Mouse (Mus musculus): ENCODE measurements around the gene Rpl23.
"Not testable (repeated sequence)": the region's sequence is repeated elsewhere in the genome, so short reads cannot be mapped to it uniquely, and the experiment has no call there.

Rpl23 gene

GRCm38 (mm10) chr11:97799146-97799993 is 17.1 kb upstream of the Rpl23 start:
- DNase-seq: peak; percentile 93

- peak; percentile 96 for DNase-seq
Observed at GRCm38 (mm10) chr11:97798782-97799145, 16.5 kb upstream of the Rpl23 start, which contains the start of gene Lasp1. TSS of gene Lasp1 (plus strand) at chr11:97799000.

- DNase-seq: no peak
Observed at GRCm38 (mm10) chr11:97798083-97798435, 15.8 kb upstream of the Rpl23 start.

DNA sequence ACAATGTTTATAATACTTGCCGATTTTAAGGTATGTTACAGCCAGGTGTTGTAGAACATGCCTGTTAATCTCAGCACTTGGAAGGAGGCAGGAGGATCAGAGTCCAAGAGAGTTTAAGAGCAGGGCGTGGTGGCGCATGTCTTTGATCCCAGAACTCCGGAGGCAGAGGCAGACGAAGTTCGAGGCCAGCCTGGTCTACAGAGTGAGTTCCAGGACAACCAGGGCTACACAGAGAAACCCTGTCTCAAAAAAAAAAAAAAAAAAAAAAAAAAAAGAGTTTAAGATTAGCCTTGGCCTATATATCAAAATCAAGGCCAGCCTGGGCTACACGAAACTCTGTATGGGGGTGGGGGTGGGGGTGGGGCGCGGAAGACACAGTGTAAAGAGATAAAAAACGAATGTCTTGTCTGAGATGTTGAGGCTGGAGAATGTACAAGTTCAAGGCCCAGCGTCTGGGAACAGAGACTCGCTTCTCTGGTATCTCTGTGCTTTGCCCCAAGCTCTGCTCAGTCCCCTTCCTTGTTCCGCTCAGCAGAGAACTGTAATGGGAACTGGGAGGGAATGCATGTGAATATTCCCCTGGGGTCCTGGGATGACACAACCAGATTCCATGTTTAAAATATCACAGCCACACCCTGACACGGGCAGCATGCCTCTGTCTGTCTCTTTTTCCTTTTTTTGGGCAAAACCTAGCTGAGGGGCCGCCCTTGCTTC is 15.3 kb upstream of the Rpl23 start:
- DNase-seq: peak; percentile 53

DNA sequence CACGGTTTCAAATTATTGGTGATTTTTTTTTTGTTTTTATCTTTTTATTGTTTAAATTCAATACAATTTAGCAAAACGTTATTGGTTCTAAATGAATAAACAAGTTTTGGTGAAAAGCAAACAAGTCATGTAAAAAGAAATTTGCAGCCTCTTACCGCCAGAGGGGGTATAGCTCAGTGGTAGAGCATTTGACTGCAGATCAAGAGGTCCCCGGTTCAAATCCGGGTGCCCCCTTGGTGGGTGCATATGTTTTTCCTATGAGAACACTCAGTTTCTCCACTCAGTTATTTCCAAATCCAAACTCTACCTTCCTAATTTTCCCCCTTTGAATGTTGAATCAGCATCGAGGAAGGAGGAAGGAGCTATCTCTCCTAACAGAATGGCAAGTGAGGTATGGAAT is 14.7 kb upstream of the Rpl23 start:
- peak; percentile 91 for DNase-seq

DNA sequence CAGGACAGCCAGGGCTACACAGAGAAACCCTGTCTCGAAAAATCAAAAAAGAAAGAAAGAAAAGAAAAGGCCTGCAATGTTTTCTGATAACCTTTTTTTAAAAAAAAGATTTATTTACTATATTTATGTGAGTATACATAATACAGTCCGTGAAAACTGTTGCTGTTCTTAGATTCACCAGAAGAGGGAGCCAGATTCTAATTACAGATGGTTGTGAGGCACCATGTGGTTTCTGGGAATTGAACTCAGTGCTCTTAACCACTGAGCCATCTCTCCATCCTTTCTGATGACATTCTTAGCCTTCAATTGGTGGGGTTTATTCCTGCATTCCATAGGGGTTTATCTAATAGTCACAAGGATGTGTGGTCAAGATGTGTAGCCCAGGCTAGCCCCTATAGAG is 10.9 kb upstream of the Rpl23 start:
- peak; percentile 89 for DNase-seq

DNA sequence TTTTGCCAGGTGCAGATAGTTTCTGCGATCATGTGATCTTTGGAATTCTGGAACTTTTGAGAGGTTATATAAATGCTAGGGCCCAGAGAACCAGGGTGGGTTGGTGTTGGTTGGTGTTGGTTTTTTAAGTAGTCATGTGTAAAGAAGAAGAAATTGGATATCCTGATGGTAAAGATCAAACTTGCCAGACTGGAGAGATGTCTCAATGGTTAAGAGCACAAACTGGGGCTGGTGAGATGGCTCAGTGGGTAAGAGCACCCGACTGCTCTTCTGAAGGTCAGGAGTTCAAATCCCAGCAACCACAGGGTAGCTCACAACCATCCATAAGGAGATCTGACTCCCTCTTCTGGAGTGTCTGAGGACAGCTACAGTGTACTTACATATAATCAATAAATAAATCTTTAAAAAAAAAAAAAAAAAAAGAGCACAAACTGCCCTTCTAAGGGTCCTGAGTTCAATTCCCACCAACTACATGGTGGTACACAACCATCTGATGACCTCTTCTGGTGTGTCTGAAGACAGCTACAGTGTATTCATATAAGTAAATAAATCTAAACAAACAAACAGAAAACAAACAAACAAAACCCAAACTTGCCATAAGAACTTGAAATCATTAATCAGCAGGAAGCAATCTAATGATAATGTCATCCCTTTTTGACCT is 8.7 kb upstream of the Rpl23 start:
- DNase-seq: not testable (repeated sequence)

DNA sequence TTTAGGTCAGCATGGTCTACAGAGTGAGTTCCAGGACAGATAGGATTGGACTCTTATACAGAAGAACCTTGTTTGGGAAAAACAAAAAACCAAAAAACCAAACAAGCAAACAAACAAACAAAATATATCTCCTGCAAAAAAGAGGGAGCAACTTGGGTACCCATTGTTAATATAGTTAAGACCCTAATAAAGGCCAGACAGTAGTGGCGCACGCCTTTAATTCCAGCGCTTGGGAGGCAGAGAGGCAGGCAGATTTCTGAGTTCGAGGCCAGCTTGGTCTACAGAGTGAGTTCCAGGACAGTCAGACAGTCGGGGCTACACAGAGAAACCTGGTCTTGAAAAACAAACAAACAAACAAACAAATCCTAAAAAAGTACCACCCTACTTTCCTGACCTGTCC is 7.5 kb upstream of the Rpl23 start:
- no peak for DNase-seq

GRCm38 (mm10) chr11:97787961-97788360 is 5.7 kb upstream of the Rpl23 start:
- no peak for DNase-seq

DNA sequence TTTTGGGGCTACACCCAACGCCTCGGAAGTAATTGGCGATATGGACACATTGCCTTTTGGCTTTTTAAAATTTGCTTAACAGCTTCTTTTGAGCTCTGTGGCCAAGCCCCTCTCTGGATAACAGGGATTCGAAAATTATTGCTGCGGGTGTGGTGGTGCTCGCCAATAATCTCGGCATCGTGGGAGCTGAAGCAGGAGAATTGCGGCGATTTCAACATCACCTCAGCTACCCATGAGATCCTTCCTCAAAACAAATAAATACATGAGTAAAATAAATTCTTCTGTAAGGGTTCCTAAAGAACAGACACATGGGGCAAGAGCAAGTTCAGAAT is 293 bp upstream of the Rpl23 start:
- no peak for DNase-seq

- no peak for DNase-seq
Observed at GRCm38 (mm10) chr11:97781478-97781831, 782 bp downstream of the Rpl23 start.

DNA sequence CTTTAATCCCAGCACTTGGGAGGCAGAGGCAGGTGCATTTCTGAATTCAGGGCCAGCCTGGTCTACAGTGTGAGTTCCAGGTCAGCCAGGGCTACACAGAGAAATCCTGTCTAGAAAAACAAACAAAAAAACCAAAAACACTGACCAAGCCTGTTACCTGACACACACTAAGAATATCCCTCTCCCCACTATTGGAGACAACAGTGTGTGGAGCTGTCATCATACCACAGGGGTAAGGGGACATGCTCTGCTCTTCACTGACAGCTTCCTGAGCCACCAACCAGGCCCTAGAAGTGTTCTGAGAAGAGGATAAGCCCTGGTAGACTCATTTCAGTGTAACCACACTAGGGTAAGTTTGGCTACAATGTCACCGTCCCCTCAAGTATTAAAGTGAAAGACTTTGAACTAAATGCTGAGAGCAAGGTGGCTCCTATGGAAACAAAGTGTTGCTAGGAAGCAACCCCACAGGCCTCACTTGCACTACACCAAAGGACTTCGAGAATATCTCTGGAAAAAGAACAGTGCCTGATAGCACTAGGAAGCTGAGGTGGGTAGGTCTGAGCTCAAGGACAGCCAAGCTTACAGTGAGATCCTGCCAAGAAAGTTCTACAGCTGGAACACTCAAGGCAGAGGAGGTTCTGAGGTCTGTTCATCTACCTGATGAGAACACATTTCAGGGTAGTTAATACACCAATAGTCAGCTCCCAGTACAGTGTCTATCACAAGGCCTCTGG is 2.1 kb downstream of the Rpl23 start:
- DNase-seq: no peak

GRCm38 (mm10) chr11:97778918-97779317 is 3.3 kb downstream of the Rpl23 start:
- DNase-seq: no peak

GRCm38 (mm10) chr11:97777129-97777529 is 5.1 kb downstream of the Rpl23 start:
- no peak for DNase-seq

DNA sequence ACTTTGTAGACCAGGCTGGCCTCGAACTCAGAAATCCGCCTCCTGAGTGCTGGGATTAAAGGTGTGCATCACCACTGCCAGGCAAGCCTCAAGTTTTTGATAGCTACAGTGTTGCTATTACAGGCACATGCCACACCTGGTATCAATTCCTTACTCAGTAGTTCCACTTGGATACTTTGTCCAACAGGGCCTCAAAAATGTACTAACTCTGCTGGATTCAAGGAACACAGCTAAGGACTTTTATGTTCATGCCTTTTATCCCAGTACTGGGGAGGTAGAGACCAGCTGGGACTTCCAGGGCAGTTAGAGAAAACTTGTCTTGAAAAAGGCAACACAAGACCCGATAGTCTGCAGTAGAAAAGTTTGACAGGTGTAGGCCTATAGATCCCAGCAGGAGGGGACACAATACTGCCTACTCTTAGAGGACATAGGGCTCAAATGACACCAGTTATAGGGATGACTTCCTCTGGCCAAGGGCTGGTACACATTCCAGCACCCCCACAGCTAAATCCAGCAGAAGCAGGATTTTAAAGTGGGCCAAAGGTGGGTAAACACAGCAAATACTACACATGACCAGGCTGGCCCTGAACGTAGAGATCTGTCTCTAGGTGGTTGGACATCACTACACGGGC is 5.6 kb downstream of the Rpl23 start:
- no peak for DNase-seq

- no peak for DNase-seq
Observed at GRCm38 (mm10) chr11:97775808-97776496, 6.3 kb downstream of the Rpl23 start, which contains the start of gene 1700001P01Rik. TSS of gene 1700001P01Rik (minus strand) at chr11:97775918.

DNA sequence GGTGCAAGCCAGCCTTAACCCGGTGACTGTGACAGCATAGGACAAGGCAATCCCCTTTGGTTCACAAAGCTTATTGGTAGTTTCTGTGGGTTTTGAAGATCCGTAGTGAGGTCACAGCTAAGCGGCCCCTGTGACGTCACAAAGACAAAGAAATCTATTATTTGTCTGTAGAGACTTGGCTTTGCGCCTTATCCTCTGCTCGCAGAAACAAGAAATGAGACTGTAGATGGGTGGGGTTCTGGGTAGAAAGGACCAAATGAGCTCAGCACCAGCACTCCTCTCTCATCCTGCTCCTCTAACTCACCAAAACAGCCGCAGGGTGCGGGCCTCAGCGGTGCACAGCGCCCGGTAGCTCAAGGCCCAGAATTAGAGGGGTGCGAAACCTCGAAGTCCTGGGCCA is 7.1 kb downstream of the Rpl23 start:
- no peak for DNase-seq

DNA sequence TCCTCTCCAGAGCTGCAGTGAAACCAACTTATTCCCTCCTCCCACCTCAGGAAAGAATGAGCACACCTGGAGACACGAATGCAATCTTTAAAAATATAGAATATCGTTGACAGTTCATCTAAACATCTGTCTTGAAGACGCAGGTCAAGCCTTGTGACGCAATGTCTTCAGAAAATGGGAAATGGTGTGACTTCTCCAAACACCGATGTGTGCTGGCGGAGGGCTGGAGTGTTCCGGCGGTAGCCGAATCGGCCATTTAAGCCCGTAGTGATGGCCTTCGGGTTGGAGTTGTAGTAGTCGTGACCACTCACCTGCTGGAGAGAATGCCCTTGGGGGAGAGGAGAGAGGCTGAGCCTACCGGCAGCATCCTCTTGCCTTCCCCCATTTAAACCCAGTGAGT is 10.8 kb downstream of the Rpl23 start:
- no peak for DNase-seq

DNA sequence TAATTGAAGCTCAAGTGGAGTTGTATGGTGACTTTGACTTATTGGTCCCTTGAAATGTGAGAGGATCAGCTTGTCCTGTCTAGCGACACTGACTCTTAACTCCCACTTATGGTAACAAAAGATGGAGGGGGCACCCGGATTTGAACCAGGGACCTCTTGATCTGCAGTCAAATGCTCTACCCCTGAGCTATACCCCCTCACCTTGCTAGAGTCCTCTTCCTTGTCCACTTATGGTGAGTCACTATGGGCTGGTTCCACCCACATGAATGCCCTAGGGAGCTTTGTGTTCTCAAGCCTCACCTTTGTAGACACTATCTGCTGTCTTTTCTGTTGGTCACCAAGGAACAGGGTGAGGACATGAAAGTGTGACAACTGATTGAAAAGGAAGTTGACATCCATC is 12.5 kb downstream of the Rpl23 start:
- DNase-seq: no peak

DNA sequence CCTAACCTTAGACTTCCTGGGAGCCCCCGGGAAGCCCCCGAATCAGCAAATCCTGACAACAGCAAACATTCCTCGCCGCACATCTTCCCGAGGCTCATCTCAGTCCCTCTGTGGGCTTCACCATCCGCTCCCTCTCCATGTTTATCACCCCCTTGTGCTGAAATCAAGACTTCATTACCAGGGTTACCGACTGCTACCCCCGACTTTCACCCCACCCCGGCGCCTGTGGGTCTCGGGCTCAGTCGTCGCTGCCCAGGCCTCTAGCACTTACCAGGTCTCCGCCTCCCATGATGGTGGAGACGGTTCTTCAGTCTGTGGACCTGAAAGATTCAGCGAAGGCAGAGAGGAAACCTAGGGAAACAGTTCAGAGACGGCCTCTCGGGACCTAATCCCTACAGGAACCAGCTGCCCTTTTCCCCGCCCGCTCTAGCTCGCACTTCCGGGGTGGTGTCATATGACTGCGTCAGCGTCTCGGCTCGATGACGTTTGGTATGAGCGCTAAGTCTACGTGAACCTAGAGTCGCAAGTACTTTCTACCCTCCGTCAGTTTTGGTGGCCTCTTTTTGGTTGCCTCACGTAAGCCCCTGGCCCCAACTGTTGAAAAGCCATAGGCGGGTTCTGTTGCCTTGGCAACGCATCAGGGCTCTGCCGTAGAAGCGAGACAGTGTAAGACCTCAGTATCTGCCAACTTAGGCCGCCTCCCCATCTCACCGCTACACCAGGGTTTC is 15.9 kb downstream of the Rpl23 start, which contains the start of gene Cwc25:
Cwc25 (minus strand) TSS at position 403 of the 728 bp plus-strand sequence.
- peak; percentile 94 for DNase-seq

GRCm38 (mm10) chr11:97761638-97762037 is 20.6 kb downstream of the Rpl23 start:
- no peak for DNase-seq
